Mouse (Mus musculus) liver, postnatal 0 days (tissue): ENCODE data around the gene Gid4.

Experiments used
- CTCF ChIP-seq: sonication (generic); IDR thresholded peaks from 2 replicates; pipeline ENCODE4 v1.5.1; 2016; ENCODE audit warnings: antibody characterized with exemption, low read depth
- EP300 ChIP-seq: IDR thresholded peaks from 2 replicates; pipeline ENCODE4 v1.6.1; 2016; ENCODE audit warnings: antibody characterized with exemption, low read depth, mild to moderate bottlenecking

GRCm38 (mm10) chr11:60495692-60496091 is 78.7 kb downstream of the Gid4 start:
- no peak; the same call in 1 of the 2 replicates for TF ChIP-seq CTCF
- no peak for TF ChIP-seq EP300
